Mouse (Mus musculus) megakaryocyte, embryonic 14.5 days (primary cell): Measurements from ENCODE around the gene Sf1.

Experiments
- FLI1 ChIP-seq: IDR thresholded peaks from 2 replicates; pipeline ENCODE4 v1.6.1; 2012; ENCODE audit warnings: low read length, inconsistent platforms, mixed read lengths
- GATA1 ChIP-seq: IDR thresholded peaks from 3 replicates; pipeline ENCODE4 v1.6.1; 2012; ENCODE audit warnings: mixed read lengths, low read length, inconsistent platforms, borderline replicate concordance

- TF ChIP-seq GATA1 (no peak), FLI1 (no peak)
Measured at GRCm38 (mm10) chr19:6412798-6413197, 49.3 kb downstream of the Sf1 start.
